Mouse (Mus musculus) liver, embryonic 11.5 days (tissue): ENCODE measurements around the gene Shd. TPM values are rescaled to one million over a fixed set of nuclear protein-coding genes. Genes with fewer than 3 reads are reported as not detected.
A peak's percentile ranks its signal among the peaks of the same experiment; 100 is the strongest.
"Not testable (repeated sequence)": the region's sequence is repeated elsewhere in the genome, so short reads cannot be mapped to it uniquely, and the experiment has no call there.

Experiments
- ATAC-seq: fragments of 200-750 bp; cut with Nextera tagmentation; replicated peaks from 2 replicates; pipeline ENCODE4 v1.8.0; 2017; ENCODE audit warnings: moderate number of reproducible peaks, mild to moderate bottlenecking, moderate TSS enrichment, moderate library complexity; ENCODE audit not compliant: low FRiP score
- DNase-seq: peaks from one replicate; pipeline ENCODE4 v3.0.0-alpha.2; 2017; ENCODE audit warnings: low spot score
- H3K27ac ChIP-seq: fragments of 300-500 bp; sonication (generic); 2 replicates; pipeline ENCODE4 v1.5.1; 2014; ENCODE audit warnings: mild to moderate bottlenecking, low read depth, low read length, control low read depth
- H3K27me3 ChIP-seq: fragments of 300-500 bp; sonication (generic); replicated peaks from 2 replicates; pipeline ENCODE4 v1.6.1; 2014; ENCODE audit warnings: low read length, mixed read lengths; ENCODE audit not compliant: control insufficient read depth, insufficient read depth
- H3K36me3 ChIP-seq: fragments of 300-500 bp; sonication (generic); 2 replicates; pipeline ENCODE4 v1.6.1; 2014; ENCODE audit warnings: mild to moderate bottlenecking, low read length, moderate library complexity, mixed read lengths; ENCODE audit not compliant: control insufficient read depth, insufficient read depth
- H3K4me1 ChIP-seq: fragments of 300-500 bp; sonication (generic); replicated peaks from 2 replicates; pipeline ENCODE4 v1.6.1; 2014; ENCODE audit warnings: low read length, mixed read lengths; ENCODE audit not compliant: control insufficient read depth, insufficient read depth
- H3K4me2 ChIP-seq: fragments of 300-500 bp; sonication (generic); 2 replicates; pipeline ENCODE4 v1.6.1; 2014; ENCODE audit warnings: mild to moderate bottlenecking, control low read depth, moderate library complexity
- H3K4me3 ChIP-seq: fragments of 300-500 bp; sonication (generic); 2 replicates; pipeline ENCODE4 v1.5.1; 2014; ENCODE audit warnings: low read depth, low read length, control low read depth
- H3K9ac ChIP-seq: fragments of 300-500 bp; sonication (generic); 2 replicates; pipeline ENCODE4 v1.6.1; 2014; ENCODE audit warnings: low read depth, low read length, control low read depth
- H3K9me3 ChIP-seq: fragments of 300-500 bp; sonication (generic); 2 replicates; pipeline ENCODE4 v1.6.1; 2016; ENCODE audit warnings: low read length, inconsistent platforms, mixed read lengths; ENCODE audit not compliant: control insufficient read depth
- WGBS: fragments of 180-500 bp; shearing (Covaris S2); extraction: QIAGEN DNeasy Blood & Tissue Kit; methylation state at CpG from one replicate; pipeline ENCODE4 v1.1.7; 2014; 5-methylcytosine and 5-hydroxymethylcytosine counted together
- polyA plus RNA-seq: library from polyadenylated mRNA; unstranded; fragments of >200 nt; fragmentation: Nextera tagmentation; extraction: Ambion mirVana; gene quantifications from 2 replicates; pipeline ENCODE4 v1.2.1, GENCODE M21; 2014

Shd gene
- polyA plus RNA-seq: 2.4 and 2.5 TPM in 2 replicates

- H3K36me3 ChIP-seq: peaks cover 19% of the 10 kb centered on the region; the same call in 1 of the 2 replicates
- ATAC-seq: 0 out of 2 replicates have a peak, but pooled peaks have one; percentile 11
- H3K27me3 ChIP-seq: peaks cover 41% of the 10 kb centered on the region
- 8% methylated on average over 55 of the region's 55 CpGs for WGBS
- no peak within 1 kb of the TSS for H3K27ac ChIP-seq
- no peak within 1 kb of the TSS; the same call in 1 of the 2 replicates for H3K9ac ChIP-seq
- H3K4me1 ChIP-seq: no peaks in the 10 kb centered on the region
- peak within 1 kb of the TSS; percentile 75 for H3K4me2 ChIP-seq
- peak within 1 kb of the TSS; percentile 45 for H3K4me3 ChIP-seq
- no peak for DNase-seq
- no peaks in the 10 kb centered on the region for H3K9me3 ChIP-seq
These were observed at the start of gene Shd for GRCm38 (mm10) chr17:55969966-55970891. Gene Shd (plus strand): TSS chr17:55970467.

- WGBS: 1% methylated on average over 33 of the region's 33 CpGs
- Histone ChIP-seq H3K9ac (peak overlapping the region; percentile 70), H3K36me3 (peaks cover 5% of the 10 kb centered on the region; the same call in 1 of the 2 replicates), H3K4me1 (no peaks in the 10 kb centered on the region), H3K4me3 (peak overlapping the region; percentile 68), H3K27me3 (no peaks in the 10 kb centered on the region), H3K27ac (peak overlapping the region; percentile 96), H3K9me3 (peaks cover 5% of the 10 kb centered on the region; the same call in 1 of the 2 replicates), H3K4me2 (peak overlapping the region; percentile 82)
- DNase-seq (peak; percentile 74), ATAC-seq (peak; percentile 87)
These were observed 38.4 kb upstream of the Shd start for GRCm38 (mm10) chr17:55931553-55932502.

GRCm38 (mm10) chr17:55932635-55933034 lies 37.6 kb upstream of the Shd start:
- 62% methylated on average over 2 of the region's 2 CpGs for WGBS
- Histone ChIP-seq H3K27ac (peak overlapping the region; percentile 96), H3K36me3 (peaks cover 5% of the 10 kb centered on the region; the same call in 1 of the 2 replicates), H3K4me3 (peak overlapping the region; percentile 68), H3K4me1 (no peaks in the 10 kb centered on the region), H3K4me2 (peak overlapping the region; percentile 82), H3K27me3 (no peaks in the 10 kb centered on the region), H3K9ac (peak overlapping the region; percentile 70), H3K9me3 (peaks cover 5% of the 10 kb centered on the region; the same call in 1 of the 2 replicates)
- DNase-seq: no peak
- ATAC-seq: peak; percentile 66

GRCm38 (mm10) chr17:55933191-55933590 lies 37.1 kb upstream of the Shd start:
- 75% methylated on average over 15 of the region's 15 CpGs for WGBS
- H3K9ac ChIP-seq: 0 out of 2 replicates have a peak overlapping the region, but pooled peaks have one; percentile 18
- DNase-seq (no peak), ATAC-seq (no peak)
- no peaks in the 10 kb centered on the region for H3K4me1 ChIP-seq
- peaks cover 7% of the 10 kb centered on the region for H3K9me3 ChIP-seq
- H3K36me3 ChIP-seq: peaks cover 5% of the 10 kb centered on the region; the same call in 1 of the 2 replicates
- peak overlapping the region; percentile 82 for H3K4me2 ChIP-seq
- H3K27me3 ChIP-seq: no peaks in the 10 kb centered on the region
- peak overlapping the region; percentile 68 for H3K4me3 ChIP-seq
- H3K27ac ChIP-seq: peak overlapping the region; percentile 96

GRCm38 (mm10) chr17:55944387-55944865 lies 25.8 kb upstream of the Shd start:
- 29% methylated on average over 10 of the region's 10 CpGs for WGBS

GRCm38 (mm10) chr17:55944866-55945682 lies 25.2 kb upstream of the Shd start:
- Histone ChIP-seq H3K4me3 (peak overlapping the region; percentile 54), H3K27ac (peak overlapping the region; percentile 62), H3K9ac (peak overlapping the region; percentile 41), H3K4me2 (peak overlapping the region; percentile 85)
- WGBS: under 1% methylated on average over 54 of the region's 56 CpGs
- DNase-seq (peak; percentile 71), ATAC-seq (peak; percentile 97)
- H3K36me3 ChIP-seq, H3K4me1 ChIP-seq, H3K9me3 ChIP-seq, H3K27me3 ChIP-seq: not testable (repeated sequence)

More at GRCm38 (mm10) chr17:55944387-55944865, 25.8 kb upstream of the Shd start:
- Histone ChIP-seq H3K9ac (peak overlapping the region; percentile 41; the same call in 1 of the 2 replicates), H3K27ac (peak overlapping the region; percentile 62; the same call in 1 of the 2 replicates), H3K4me2 (peak overlapping the region; percentile 85), H3K4me3 (peak overlapping the region; percentile 54)
- not testable (repeated sequence) for DNase-seq, H3K36me3 ChIP-seq, H3K27me3 ChIP-seq, H3K4me1 ChIP-seq, H3K9me3 ChIP-seq, ATAC-seq

GRCm38 (mm10) chr17:55945696-55946095 lies 24.6 kb upstream of the Shd start:
- Histone ChIP-seq H3K4me1 (no peaks in the 10 kb centered on the region), H3K27ac (peak overlapping the region; percentile 60; the same call in 1 of the 2 replicates), H3K9me3 (no peaks in the 10 kb centered on the region), H3K9ac (peak overlapping the region; percentile 41), H3K4me3 (peak overlapping the region; percentile 54), H3K36me3 (no peaks in the 10 kb centered on the region), H3K27me3 (no peaks in the 10 kb centered on the region), H3K4me2 (peak overlapping the region; percentile 85)
- no peak for DNase-seq
- ATAC-seq: no peak
- 35% methylated on average over 5 of the region's 5 CpGs for WGBS
